Comparison of ENCODE assay signal across 20 mouse cellular contexts in genomic region chr5:33146837-33147236, GRCm38 (mm10). TPM values are rescaled to one million over a fixed set of nuclear protein-coding genes. Genes with fewer than 3 reads are reported as not detected.
"Had no signal": no experiment of that assay in that cellular context is flagged by ENCODE, and none has a peak within 500 bp of the region (broad histone marks: within the 10 kb centered on the region; RNA-seq: fewer than 3 reads in every experiment).

No protein-coding gene starts in this region.

- H3K4me2 ChIP-seq: lung, embryonic 15.5 days; midbrain, embryonic 11.5 days; midbrain, embryonic 13.5 days; midbrain, embryonic 15.5 days; neural tube, embryonic 12.5 days; stomach, embryonic 15.5 days had no signal

- DNase-seq: lung, adult 2 months; lung, postnatal 14 days; lung, postnatal 36 days; right cerebral cortex, postnatal 14 days; thymus, adult 2 months; thymus, postnatal 25 days; thymus, postnatal 4 days had no signal

- H3K27ac ChIP-seq: lung, embryonic 15.5 days; macrophage; midbrain, embryonic 13.5 days; midbrain, embryonic 15.5 days; neural tube, embryonic 12.5 days; stomach, embryonic 15.5 days; stomach, postnatal 0 days had no signal

- ATAC-seq: lung, postnatal 0 days; midbrain, embryonic 13.5 days; midbrain, embryonic 15.5 days had no signal

- H3K9me3 ChIP-seq: lung, embryonic 15.5 days; megakaryocyte, embryonic 14.5 days; midbrain, embryonic 13.5 days; midbrain, embryonic 15.5 days; neural tube, embryonic 12.5 days; stomach, embryonic 15.5 days had no signal

- H3K9ac ChIP-seq: lung, embryonic 15.5 days; midbrain, embryonic 13.5 days; midbrain, embryonic 15.5 days; neural tube, embryonic 12.5 days; stomach, embryonic 15.5 days had no signal

- H3K27me3 ChIP-seq: lung, embryonic 15.5 days; midbrain, embryonic 13.5 days; neural tube, embryonic 12.5 days; stomach, embryonic 15.5 days had no signal

- H3K4me3 ChIP-seq: lung, embryonic 15.5 days; megakaryocyte, embryonic 14.5 days; midbrain, embryonic 13.5 days; midbrain, embryonic 15.5 days; neural tube, embryonic 12.5 days; stomach, embryonic 15.5 days had no signal

- H3K36me3 ChIP-seq: lung, embryonic 15.5 days; midbrain, embryonic 13.5 days; midbrain, embryonic 15.5 days; neural tube, embryonic 12.5 days; stomach, embryonic 15.5 days had no signal

- H3K4me1 ChIP-seq: lung, embryonic 15.5 days; midbrain, embryonic 13.5 days; midbrain, embryonic 15.5 days; neural tube, embryonic 12.5 days; stomach, embryonic 15.5 days had no signal

RNA-seq across cellular contexts. Expression of gene Slc5a1, which starts 42.8 kb away (rescaled TPM):
- total RNA-seq: megakaryocyte progenitor cell, adult 5-6 weeks; monocyte, adult 5-6 weeks had no signal
- polyA plus RNA-seq: macrophage; midbrain, embryonic 11.5 days; midbrain, embryonic 13.5 days; neural tube, embryonic 14.5 days had no signal
